Mouse (Mus musculus) layer of hippocampus, adult 8-10 months (tissue): ENCODE data around the gene Abhd5. TPM values are rescaled to one million over a fixed set of nuclear protein-coding genes. Genes with fewer than 3 reads are reported as not detected.

Experiments used
- DNase-seq, 2 experiments: peaks; one replicate each; pipeline ENCODE4 v3.0.0; 2022; ENCODE audit warnings: low spot score in 2 of 2
- total RNA-seq, 4 experiments: library from RNA; stranded (reverse); gene quantifications; 2 replicates each; pipeline ENCODE4 v1.2.4; 2022

The Abhd5 gene
- total RNA-seq, 4 experiments from 2014 or later: 14.9 to 19.9 (median 18.0) TPM

GRCm38 (mm10) chr9:122410437-122411175 lies 59.2 kb downstream of the Abhd5 start:
- DNase-seq: no peak

DNA sequence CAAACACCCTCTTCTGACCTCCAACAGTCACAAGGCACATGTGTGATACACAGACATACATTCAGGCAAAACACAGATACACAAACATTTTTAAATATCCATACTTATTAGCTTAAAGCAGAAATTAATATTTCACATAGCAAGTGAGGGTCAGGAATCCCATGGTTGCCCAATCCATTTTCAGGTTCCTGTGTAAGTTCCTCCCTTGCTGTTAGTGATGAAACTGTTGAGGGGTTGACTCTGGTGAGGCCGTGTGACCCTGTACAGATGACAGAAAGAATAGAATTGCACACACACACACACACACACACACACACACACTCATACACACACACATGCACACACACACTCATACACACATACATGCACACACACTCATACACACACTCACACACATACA lies 63.2 kb downstream of the Abhd5 start:
- DNase-seq: no peak

- DNase-seq: no peak
These were observed 63.8 kb downstream of the Abhd5 start for GRCm38 (mm10) chr9:122415056-122415775.

- no peak for DNase-seq
These were observed 65.2 kb downstream of the Abhd5 start for GRCm38 (mm10) chr9:122416617-122417016.

- no peak for DNase-seq
These were observed 68.9 kb downstream of the Abhd5 start for GRCm38 (mm10) chr9:122420195-122420756.

DNA sequence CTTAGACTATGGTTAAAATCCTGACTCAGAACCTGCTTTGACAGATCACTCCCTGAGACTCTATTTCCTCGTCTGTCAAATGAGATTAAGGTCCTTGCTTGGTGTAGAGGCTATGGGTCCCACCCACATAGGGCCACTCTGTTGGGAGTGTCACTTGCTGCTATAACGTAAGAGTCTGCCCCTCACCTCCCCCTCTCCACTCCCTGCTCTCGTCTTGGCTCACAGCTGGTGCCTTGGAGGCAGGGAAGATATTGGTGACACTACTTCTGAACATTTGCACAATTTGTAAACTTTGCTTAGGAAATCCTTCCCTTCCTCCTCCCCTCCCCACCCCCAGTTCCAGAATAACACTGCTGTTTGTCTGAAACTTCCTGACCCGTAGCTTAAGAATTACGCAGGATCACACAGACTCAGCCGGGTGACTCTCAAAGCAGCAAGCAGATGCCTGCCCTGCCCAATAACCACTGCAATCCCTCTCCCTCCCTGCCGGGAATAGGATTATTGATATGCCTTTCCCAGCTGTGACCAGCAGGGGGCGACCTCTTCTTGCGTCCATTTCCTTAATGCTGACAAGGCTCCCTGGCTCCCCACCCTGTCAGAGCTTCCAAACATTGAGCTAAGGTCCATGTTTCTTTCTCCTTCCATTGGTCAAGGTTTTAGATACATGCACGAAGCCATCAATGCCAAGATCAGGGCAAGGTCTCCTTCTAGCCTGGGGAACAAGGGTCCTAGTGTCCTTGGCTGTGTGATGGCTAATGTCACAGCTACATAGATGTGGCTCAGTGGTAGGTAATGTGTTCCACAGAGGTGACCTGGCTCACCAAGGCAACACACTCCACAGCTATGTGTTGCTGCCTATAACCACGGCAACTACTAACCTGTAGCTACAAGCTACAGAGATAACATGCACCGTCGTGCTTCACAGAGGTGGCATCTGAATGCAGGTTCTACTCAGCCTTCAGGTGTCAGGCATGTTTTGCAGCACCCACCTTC lies 69.7 kb downstream of the Abhd5 start:
- peak; percentile 71 to 89 for DNase-seq

- DNase-seq: no peak
These were observed 70.5 kb downstream of the Abhd5 start for GRCm38 (mm10) chr9:122421911-122422310.

GRCm38 (mm10) chr9:122422706-122423105 lies 71.3 kb downstream of the Abhd5 start:
- DNase-seq: peak; percentile 26 to 37

DNA sequence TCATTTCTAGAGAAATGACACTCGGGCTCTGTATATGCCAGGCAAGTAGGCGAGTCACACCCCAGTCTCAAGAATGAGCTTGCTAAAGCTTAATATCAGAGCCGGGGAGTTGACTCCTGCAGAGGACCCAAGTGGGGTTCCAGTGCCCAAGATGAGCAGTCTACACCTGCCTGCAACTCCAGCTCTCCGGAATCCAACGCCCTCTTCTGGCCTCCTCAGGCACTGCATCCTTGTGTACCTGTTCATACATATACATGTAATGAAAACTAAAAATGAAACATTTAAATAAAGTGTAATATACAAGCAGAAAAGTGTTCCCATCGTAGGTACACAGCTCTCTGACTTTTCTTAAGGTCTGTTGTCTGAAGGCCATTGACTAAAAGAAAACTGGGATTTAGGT lies 71.7 kb downstream of the Abhd5 start:
- no peak for DNase-seq

GRCm38 (mm10) chr9:122424941-122425608 lies 73.7 kb downstream of the Abhd5 start:
- DNase-seq: no peak

- no peak for DNase-seq
These were observed 77.7 kb downstream of the Abhd5 start for GRCm38 (mm10) chr9:122429058-122429649.

GRCm38 (mm10) chr9:122429685-122430084 lies 78.3 kb downstream of the Abhd5 start:
- no peak for DNase-seq

Other genes with a start within 250 kb of the Abhd5 start
- 100 to 1,000 TPM in 2 of 4 experiments, 10 to 100 TPM in 2; 96.1 to 111 (median 104) TPM for gene Snrk, start 234.3 kb upstream of the Abhd5 start, total RNA-seq
- gene Ano10, start 57.2 kb upstream of the Abhd5 start, total RNA-seq: 10 to 100 TPM; 20.0 to 29.5 (median 24.4) TPM